In the genomic region with DNA sequence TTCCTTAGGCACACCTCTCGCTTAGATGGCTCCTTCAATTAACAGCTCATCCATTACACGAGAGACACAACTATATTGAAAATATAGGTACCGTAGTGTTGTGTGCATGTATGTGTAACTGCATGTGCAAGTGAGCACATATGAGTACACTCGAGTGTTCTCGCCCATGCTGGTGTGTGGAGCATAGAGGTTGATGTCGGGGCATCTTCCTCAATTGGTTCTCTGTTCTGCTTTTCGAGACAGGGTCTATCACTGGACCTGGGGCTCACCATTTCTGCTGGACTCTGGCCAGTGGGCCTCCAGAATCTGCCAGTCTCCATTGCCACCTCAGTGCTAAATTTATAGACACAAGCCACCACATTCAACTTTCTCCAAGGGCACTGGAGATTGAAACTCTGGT, we compare ENCODE assay signal across 24 mouse cellular contexts. TPM values are rescaled to one million over a fixed set of nuclear protein-coding genes. Genes with fewer than 3 reads are reported as not detected.
"Had no signal": no experiment of that assay in that cellular context is flagged by ENCODE, and none has a peak within 500 bp of the region (broad histone marks: within the 10 kb centered on the region; RNA-seq: fewer than 3 reads in every experiment).

No protein-coding gene starts in this region.

- ATAC-seq: forebrain, embryonic 13.5 days; forebrain, embryonic 14.5 days; forebrain, embryonic 15.5 days; forebrain, embryonic 16.5 days; forebrain, postnatal 0 days had no signal

- DNase-seq: cerebellum, adult 8-10 months; cerebellum, adult 9-10 months; cerebellum, adult 9-11 months; cerebellum, postnatal 10 days; cerebellum, postnatal 14 days; cerebellum, postnatal 25 days; cerebellum, postnatal 36 days; embryo, embryonic 11 days; forebrain, postnatal 0 days; gastrocnemius, adult 2 months; gastrocnemius, postnatal 10 days; gastrocnemius, postnatal 14 days; gastrocnemius, postnatal 25 days; gastrocnemius, postnatal 36 days; heart, adult 2 months had no signal

RNA-seq across cellular contexts. Expression of a gene that starts 28.9 kb away (rescaled TPM):
- total RNA-seq: common myeloid progenitor, adult 5-6 weeks; forebrain, postnatal 0 days; gastrocnemius, adult 18-20 months; gastrocnemius, adult 2 months; gastrocnemius, adult 8-10 months; gastrocnemius, postnatal 10 days; gastrocnemius, postnatal 14 days; gastrocnemius, postnatal 25 days; gastrocnemius, postnatal 36 days; gastrocnemius, postnatal 4 days; heart, adult 2 months; heart, adult 8-10 months had no signal

RNA-seq across cellular contexts. Expression of a gene that starts 54.4 kb away (rescaled TPM):
- total RNA-seq: common myeloid progenitor, adult 5-6 weeks; forebrain, postnatal 0 days; gastrocnemius, adult 18-20 months; gastrocnemius, adult 2 months; gastrocnemius, adult 8-10 months; gastrocnemius, postnatal 10 days; gastrocnemius, postnatal 14 days; gastrocnemius, postnatal 25 days; gastrocnemius, postnatal 36 days; gastrocnemius, postnatal 4 days; heart, adult 2 months; heart, adult 8-10 months had no signal
